Mouse (Mus musculus) kidney, embryonic 14.5 days (tissue): Measurements from ENCODE around the gene Gramd1b. TPM values are rescaled to one million over a fixed set of nuclear protein-coding genes. Genes with fewer than 3 reads are reported as not detected.
A peak's percentile ranks its signal among the peaks of the same experiment; 100 is the strongest.

Experiments
- ATAC-seq: fragments of 200-750 bp; cut with Nextera tagmentation; 2 replicates; pipeline ENCODE4 v1.8.0; 2017; ENCODE audit warnings: moderate number of reproducible peaks, mild to moderate bottlenecking, moderate TSS enrichment, moderate library complexity; ENCODE audit not compliant: low FRiP score, low TSS enrichment
- H3K27ac ChIP-seq: fragments of 300-500 bp; sonication (generic); 2 replicates; pipeline ENCODE4 v1.5.1; 2014; ENCODE audit warnings: low read depth, mild to moderate bottlenecking, low read length, moderate library complexity, mixed read lengths
- H3K27me3 ChIP-seq: fragments of 300-500 bp; sonication (generic); 2 replicates; pipeline ENCODE4 v1.6.1; 2014; ENCODE audit warnings: mild to moderate bottlenecking, low read length; ENCODE audit not compliant: control insufficient read depth, insufficient read depth
- H3K36me3 ChIP-seq: fragments of 300-500 bp; sonication (generic); 2 replicates; pipeline ENCODE4 v1.6.1; 2014; ENCODE audit warnings: low read length, mixed read lengths; ENCODE audit not compliant: control insufficient read depth, insufficient read depth
- H3K4me1 ChIP-seq: fragments of 300-500 bp; sonication (generic); 2 replicates; pipeline ENCODE4 v1.6.1; 2014; ENCODE audit warnings: low read length, mixed read lengths; ENCODE audit not compliant: control insufficient read depth, insufficient read depth
- H3K4me2 ChIP-seq: fragments of 300-500 bp; sonication (generic); replicated peaks from 2 replicates; pipeline ENCODE4 v1.6.1; 2014; ENCODE audit warnings: low read depth, mild to moderate bottlenecking, low read length
- H3K4me3 ChIP-seq: fragments of 300-500 bp; sonication (generic); 2 replicates; pipeline ENCODE4 v1.5.1; 2014; ENCODE audit warnings: mild to moderate bottlenecking, low read length
- H3K9ac ChIP-seq: fragments of 300-500 bp; sonication (generic); 2 replicates; pipeline ENCODE4 v1.6.1; 2014; ENCODE audit warnings: low read depth, mild to moderate bottlenecking, low read length, moderate library complexity
- H3K9me3 ChIP-seq: fragments of 300-500 bp; sonication (generic); 2 replicates; pipeline ENCODE4 v1.6.1; 2016; ENCODE audit warnings: low read length; ENCODE audit not compliant: control insufficient read depth
- WGBS: fragments of 180-500 bp; shearing (Covaris S2); extraction: QIAGEN DNeasy Blood & Tissue Kit; methylation state at CpG from one replicate; pipeline ENCODE4 v1.1.7; 2014; 5-methylcytosine and 5-hydroxymethylcytosine counted together
- polyA plus RNA-seq: library from polyadenylated mRNA; unstranded; fragments of >200 nt; fragmentation: Nextera tagmentation; extraction: Ambion mirVana; gene quantifications from 2 replicates; pipeline ENCODE4 v1.2.1, GENCODE M21; 2014

Gramd1b gene
- polyA plus RNA-seq, 1 experiment from 2014 or later: 7.4 TPM

DNA sequence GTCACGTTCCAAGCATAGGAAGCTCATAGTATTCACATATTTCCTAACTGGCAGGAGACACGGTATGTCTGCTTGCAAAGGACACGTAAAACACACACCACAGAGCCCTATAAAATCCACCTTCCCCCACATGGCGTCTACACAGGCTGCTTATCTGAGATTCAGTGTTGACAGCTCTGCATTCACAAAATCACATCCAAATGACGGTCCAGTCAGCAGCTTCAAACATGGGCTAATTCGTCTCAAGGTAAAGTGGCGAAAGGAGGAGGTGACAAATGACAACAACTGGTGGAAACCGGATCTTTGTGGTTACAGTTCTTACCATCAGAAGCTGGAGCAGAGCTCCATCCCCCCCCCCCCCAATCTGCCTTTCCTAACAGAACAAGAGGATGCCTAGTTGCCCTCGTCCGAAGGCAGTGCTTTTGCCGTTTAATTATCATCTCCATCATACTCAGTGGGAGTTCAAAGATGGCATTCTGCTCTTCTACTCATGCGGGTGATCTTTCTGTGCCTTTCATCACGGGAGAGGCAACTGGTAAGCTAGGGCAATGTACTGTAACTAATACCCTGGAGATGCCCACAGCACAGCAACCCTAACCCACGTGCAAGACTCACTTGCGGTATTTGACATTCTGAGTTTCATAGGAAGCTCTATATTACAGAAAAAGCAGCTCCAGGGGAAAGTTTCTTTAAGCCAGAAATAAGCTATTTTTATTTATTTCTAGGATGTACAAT, 61.6 kb downstream of the Gramd1b start:
- 62% methylated on average over 15 of the region's 15 CpGs for WGBS
- Histone ChIP-seq H3K9ac (no peak overlapping the region), H3K9me3 (no peaks in the 10 kb centered on the region), H3K4me3 (no peak overlapping the region), H3K36me3 (no peaks in the 10 kb centered on the region), H3K4me1 (no peaks in the 10 kb centered on the region), H3K27ac (no peak overlapping the region), H3K4me2 (no peak overlapping the region), H3K27me3 (no peaks in the 10 kb centered on the region)
- ATAC-seq: no peak

DNA sequence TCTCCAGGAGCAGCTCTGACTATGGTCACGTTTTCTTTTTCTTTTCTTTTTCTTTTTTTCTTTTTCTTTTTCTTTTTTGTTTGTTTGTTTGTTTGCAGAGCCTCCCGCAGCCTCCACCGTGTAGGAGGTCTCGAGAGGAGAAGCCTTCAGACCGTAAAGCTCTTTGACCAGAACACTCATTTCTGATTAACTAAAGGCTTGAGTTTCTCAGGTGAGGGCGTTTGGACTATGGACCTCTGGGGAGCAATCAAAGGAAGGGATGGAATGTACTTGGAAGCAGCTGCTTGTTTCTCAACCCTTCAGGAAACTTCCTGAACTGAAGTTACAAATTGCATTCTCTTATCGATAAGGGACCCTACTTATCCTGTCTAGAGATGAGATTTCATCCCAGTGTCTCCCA, 64.4 kb downstream of the Gramd1b start:
- H3K27me3 ChIP-seq: no peaks in the 10 kb centered on the region
- H3K9ac ChIP-seq: no peak overlapping the region
- no peaks in the 10 kb centered on the region for H3K9me3 ChIP-seq
- H3K27ac ChIP-seq: no peak overlapping the region
- 43% methylated on average over 7 of the region's 7 CpGs for WGBS
- ATAC-seq: no peak
- H3K4me3 ChIP-seq: no peak overlapping the region
- no peaks in the 10 kb centered on the region for H3K4me1 ChIP-seq
- H3K36me3 ChIP-seq: no peaks in the 10 kb centered on the region
- H3K4me2 ChIP-seq: no peak overlapping the region

DNA sequence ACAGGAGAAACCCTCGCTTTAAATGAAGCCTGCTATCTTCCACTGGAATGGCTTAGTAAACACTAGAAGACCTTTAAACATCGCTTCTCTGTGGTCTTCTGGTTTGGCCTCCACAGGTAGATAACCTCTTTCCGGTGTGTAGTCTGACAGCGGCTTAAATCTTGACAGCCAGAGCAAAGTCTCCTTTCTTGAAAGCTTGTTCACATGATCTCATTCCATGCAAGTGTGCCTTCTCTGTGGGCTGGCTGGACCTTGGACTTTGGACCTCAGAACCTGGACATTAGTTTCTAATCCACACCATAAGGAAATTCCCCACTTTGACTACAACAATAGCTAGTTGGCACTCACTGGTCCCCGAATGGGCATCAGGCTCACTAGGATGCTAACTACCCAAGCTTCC, 65.6 kb downstream of the Gramd1b start:
- H3K4me1 ChIP-seq: peaks cover 2% of the 10 kb centered on the region; the same call in 1 of the 2 replicates
- no peak overlapping the region for H3K4me2 ChIP-seq
- H3K27ac ChIP-seq: no peak overlapping the region
- no peak for ATAC-seq
- no peaks in the 10 kb centered on the region for H3K9me3 ChIP-seq
- H3K27me3 ChIP-seq: no peaks in the 10 kb centered on the region
- no peak overlapping the region for H3K4me3 ChIP-seq
- 90% methylated on average over 5 of the region's 5 CpGs for WGBS
- no peaks in the 10 kb centered on the region for H3K36me3 ChIP-seq
- H3K9ac ChIP-seq: no peak overlapping the region

- Histone ChIP-seq H3K27me3 (no peaks in the 10 kb centered on the region), H3K4me1 (peaks cover 13% of the 10 kb centered on the region), H3K4me2 (no peak overlapping the region), H3K27ac (no peak overlapping the region), H3K9me3 (no peaks in the 10 kb centered on the region), H3K4me3 (no peak overlapping the region), H3K36me3 (no peaks in the 10 kb centered on the region), H3K9ac (no peak overlapping the region)
- no peak for ATAC-seq
- WGBS: 88% methylated on average over 6 of the region's 6 CpGs
Measured at GRCm38 (mm10) chr9:40462401-40462800, 68.8 kb downstream of the Gramd1b start.

DNA sequence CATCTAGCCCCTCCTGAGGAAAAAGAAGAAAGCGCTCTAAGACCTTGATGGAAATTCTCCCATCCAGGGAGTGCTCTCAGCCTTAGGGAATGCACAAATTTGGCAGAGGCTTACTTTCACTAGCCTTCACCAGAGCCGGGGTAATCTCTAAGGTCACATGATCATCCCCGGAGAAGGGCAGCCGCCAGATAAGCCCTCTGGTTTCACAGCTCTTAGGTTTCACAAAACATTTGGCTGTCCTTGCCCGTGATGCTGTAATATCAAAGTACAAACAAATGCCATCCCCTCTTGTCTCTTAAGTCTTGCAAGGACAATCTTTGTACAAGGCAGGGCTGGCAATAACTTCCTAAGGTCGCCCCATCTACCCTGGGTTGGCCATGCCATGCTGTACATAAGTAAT, 70.4 kb downstream of the Gramd1b start:
- H3K4me1 ChIP-seq: peaks cover 20% of the 10 kb centered on the region
- no peak for ATAC-seq
- H3K9me3 ChIP-seq: no peaks in the 10 kb centered on the region
- WGBS: 44% methylated on average over 6 of the region's 6 CpGs
- H3K27ac ChIP-seq: no peak overlapping the region
- no peak overlapping the region for H3K4me3 ChIP-seq
- H3K36me3 ChIP-seq: no peaks in the 10 kb centered on the region
- H3K9ac ChIP-seq: no peak overlapping the region
- H3K27me3 ChIP-seq: no peaks in the 10 kb centered on the region
- H3K4me2 ChIP-seq: no peak overlapping the region

DNA sequence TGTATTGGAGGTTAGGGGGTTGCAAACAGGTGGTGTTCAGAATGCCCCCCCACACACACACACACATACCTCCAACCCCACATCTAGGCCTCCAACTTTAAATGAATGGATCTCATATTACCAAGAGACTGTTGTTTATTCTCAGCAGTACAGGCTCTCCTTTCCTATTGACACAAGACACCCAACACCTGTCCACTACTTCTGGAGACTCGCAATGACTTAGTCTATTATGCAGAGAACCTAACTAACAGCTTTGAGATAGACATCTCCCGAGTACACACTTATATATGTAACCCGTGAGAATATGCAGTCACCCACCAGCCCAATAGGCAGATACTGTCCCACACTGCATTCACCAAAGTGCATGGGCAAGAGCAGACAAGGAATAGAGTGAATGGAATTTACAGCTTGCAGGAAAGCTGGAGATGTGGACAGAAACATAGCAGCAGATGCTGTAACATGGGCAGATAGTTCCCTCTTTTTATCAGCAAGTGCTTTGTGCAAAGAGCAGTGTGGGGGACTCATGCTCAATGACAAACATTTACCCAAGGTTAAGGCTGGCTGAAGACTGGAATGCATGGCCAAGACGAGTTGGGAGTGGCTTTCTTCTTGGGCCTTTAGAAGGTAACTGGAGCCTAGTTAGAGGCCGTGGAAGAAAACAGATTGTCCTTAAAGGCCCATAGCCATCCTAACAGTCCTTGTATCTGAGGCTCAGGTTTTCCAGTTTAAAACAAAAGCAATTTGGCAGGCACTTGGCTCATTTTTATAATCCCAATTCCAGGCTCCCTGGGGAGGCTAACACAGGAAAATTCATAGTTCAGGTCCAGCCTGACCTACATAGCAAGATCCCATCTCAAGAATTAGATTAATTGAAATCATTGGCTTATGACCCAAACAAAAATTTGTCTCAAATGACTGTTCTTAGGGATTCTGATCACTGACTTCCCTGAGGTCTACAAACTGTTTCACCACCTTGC, 71.6 kb downstream of the Gramd1b start:
- Histone ChIP-seq H3K27ac (peak overlapping the region; percentile 13; the same call in 1 of the 2 replicates), H3K9me3 (no peaks in the 10 kb centered on the region), H3K4me1 (peaks cover 20% of the 10 kb centered on the region), H3K27me3 (no peaks in the 10 kb centered on the region), H3K9ac (no peak overlapping the region), H3K4me2 (no peak overlapping the region), H3K4me3 (no peak overlapping the region), H3K36me3 (no peaks in the 10 kb centered on the region)
- WGBS: 43% methylated on average over 5 of the region's 5 CpGs
- no peak for ATAC-seq

GRCm38 (mm10) chr9:40458559-40459303, 72.5 kb downstream of the Gramd1b start:
- no peak for ATAC-seq
- Histone ChIP-seq H3K36me3 (no peaks in the 10 kb centered on the region), H3K27ac (no peak overlapping the region), H3K4me1 (peaks cover 20% of the 10 kb centered on the region), H3K9me3 (no peaks in the 10 kb centered on the region), H3K27me3 (no peaks in the 10 kb centered on the region), H3K4me2 (no peak overlapping the region), H3K9ac (no peak overlapping the region), H3K4me3 (no peak overlapping the region)
- WGBS: 44% methylated on average over 4 of the region's 4 CpGs

GRCm38 (mm10) chr9:40457448-40457847, 73.7 kb downstream of the Gramd1b start:
- Histone ChIP-seq H3K36me3 (no peaks in the 10 kb centered on the region), H3K27me3 (no peaks in the 10 kb centered on the region), H3K9me3 (no peaks in the 10 kb centered on the region), H3K4me3 (no peak overlapping the region), H3K27ac (no peak overlapping the region), H3K4me1 (peaks cover 20% of the 10 kb centered on the region), H3K4me2 (no peak overlapping the region), H3K9ac (no peak overlapping the region)
- 50% methylated on average over 5 of the region's 5 CpGs for WGBS
- no peak for ATAC-seq
